Mouse (Mus musculus) liver, embryonic 11.5 days (tissue): Measurements from ENCODE around the gene Hacd3. TPM values are rescaled to one million over a fixed set of nuclear protein-coding genes. Genes with fewer than 3 reads are reported as not detected.

Source experiments
- microRNA-seq: library from miRNA; unstranded; fragments of <30 nt; microRNA quantifications from one replicate; pipeline ENCODE4, GENCODE M21; 2017; ENCODE audit warnings: borderline number of aligned reads
- polyA plus RNA-seq: library from polyadenylated mRNA; unstranded; fragments of >200 nt; fragmentation: Nextera tagmentation; extraction: Ambion mirVana; gene quantifications from 2 replicates; pipeline ENCODE4 v1.2.1, GENCODE M21; 2014

Hacd3 gene
- polyA plus RNA-seq, 1 experiment from 2014 or later = 83.6 TPM

Small RNA genes lying within 50 kb of the gene (microRNA-seq; reads per million reads assigned to microRNA genes)
- not detected for gene Gm25640

Other genes starting within 250 kb of the Hacd3 start
- 19.1 and 22.6 TPM in 2 replicates for gene Dennd4a, start 210.4 kb downstream of the Hacd3 start, polyA plus RNA-seq
- 0.04 and 0.12 TPM in 2 replicates for gene Slc24a1, start 70.1 kb downstream of the Hacd3 start, polyA plus RNA-seq
- gene Ints14, start 60.8 kb downstream of the Hacd3 start, polyA plus RNA-seq = 58.4 and 69.8 TPM in 2 replicates
- gene Dpp8, start 10.7 kb upstream of the Hacd3 start, polyA plus RNA-seq = 30.9 and 36.7 TPM in 2 replicates
- 12.0 and 15.0 TPM in 2 replicates for gene Igdcc4, start 79.8 kb upstream of the Hacd3 start, polyA plus RNA-seq
- 4.8 and 5.5 TPM in 2 replicates for gene Igdcc3, start 119.5 kb upstream of the Hacd3 start, polyA plus RNA-seq
- gene Parp16, start 173.7 kb upstream of the Hacd3 start, polyA plus RNA-seq = 7.3 and 7.5 TPM in 2 replicates
- 0.07 and 0.12 TPM in 2 replicates for gene Cilp, start 243.5 kb upstream of the Hacd3 start, polyA plus RNA-seq